Comparison of ENCODE assay signal across 8 mouse cellular contexts in genomic region chr13:68998918-68999801, GRCm38 (mm10). TPM values are rescaled to one million over a fixed set of nuclear protein-coding genes. Genes with fewer than 3 reads are reported as not detected.
DNase-seq lines count a peak whose midpoint lies in the region; ATAC-seq lines count a peak whose summit lies in the region.

Gene Adcy2, minus strand, starts transcription at chr13:68999541.

- DNase-seq in layer of hippocampus, adult 11-12 months (ENCODE audit: low spot score) = peak; percentile 65
- DNase-seq in layer of hippocampus, adult 9-10 months (ENCODE audit: low spot score) = no peak
- peak; percentile 57 to 66 for DNase-seq in layer of hippocampus, adult 8-10 months (ENCODE audit: low spot score in 2 of 2)
- peak; percentile 66 for DNase-seq in right cerebral cortex, adult 18-20 months
- DNase-seq in MN1 (ENCODE audit: low spot score) = no peak

- peak; percentile 86 for ATAC-seq in embryonic facial prominence, embryonic 13.5 days (ENCODE audit: insufficient number of reproducible peaks, insufficient read depth, low FRiP score, low TSS enrichment, low read depth)
- ATAC-seq in heart, embryonic 13.5 days (ENCODE audit: extremely low read depth, insufficient number of reproducible peaks, low FRiP score, low TSS enrichment) = peak; percentile 71
- peak; percentile 93 for ATAC-seq in lung, embryonic 15.5 days (ENCODE audit: borderline replicate concordance, extremely low read depth, low FRiP score, low TSS enrichment)

- peaks cover 25% of the 10 kb centered on the region for H3K27me3 ChIP-seq in embryonic facial prominence, embryonic 13.5 days
- peaks cover 58% of the 10 kb centered on the region for H3K27me3 ChIP-seq in heart, embryonic 13.5 days (replicated peaks)
- peaks cover 27% of the 10 kb centered on the region for H3K27me3 ChIP-seq in lung, embryonic 15.5 days

- peaks cover 36% of the 10 kb centered on the region for H3K4me1 ChIP-seq in embryonic facial prominence, embryonic 13.5 days
- peaks cover 18% of the 10 kb centered on the region for H3K4me1 ChIP-seq in heart, embryonic 13.5 days
- H3K4me1 ChIP-seq in lung, embryonic 15.5 days = peaks cover 24% of the 10 kb centered on the region

- H3K36me3 ChIP-seq in embryonic facial prominence, embryonic 13.5 days = no peaks in the 10 kb centered on the region
- no peaks in the 10 kb centered on the region for H3K36me3 ChIP-seq in heart, embryonic 13.5 days
- H3K36me3 ChIP-seq in lung, embryonic 15.5 days = no peaks in the 10 kb centered on the region

- peak within 1 kb of the TSS; percentile 64 for H3K27ac ChIP-seq in embryonic facial prominence, embryonic 13.5 days
- no peak within 1 kb of the TSS for H3K27ac ChIP-seq in heart, embryonic 13.5 days (replicated peaks)
- H3K27ac ChIP-seq in lung, embryonic 15.5 days = peak within 1 kb of the TSS; percentile 85

- H3K4me3 ChIP-seq in embryonic facial prominence, embryonic 13.5 days = peak within 1 kb of the TSS; percentile 66
- H3K4me3 ChIP-seq in heart, embryonic 13.5 days = peak within 1 kb of the TSS; percentile 68
- H3K4me3 ChIP-seq in lung, embryonic 15.5 days = peak within 1 kb of the TSS; percentile 60

- H3K9ac ChIP-seq in embryonic facial prominence, embryonic 13.5 days = peak within 1 kb of the TSS; percentile 80
- H3K9ac ChIP-seq in heart, embryonic 13.5 days = peak within 1 kb of the TSS; percentile 80
- H3K9ac ChIP-seq in lung, embryonic 15.5 days = peak within 1 kb of the TSS; percentile 80

- peak within 1 kb of the TSS; percentile 93 for H3K4me2 ChIP-seq in embryonic facial prominence, embryonic 13.5 days
- peak within 1 kb of the TSS; percentile 93 for H3K4me2 ChIP-seq in heart, embryonic 13.5 days
- peak within 1 kb of the TSS; percentile 78 for H3K4me2 ChIP-seq in lung, embryonic 15.5 days

- WGBS in embryonic facial prominence, embryonic 13.5 days = under 1% methylated on average over 84 of the region's 106 CpGs
- under 1% methylated on average over 79 of the region's 106 CpGs for whole genome bisulfite sequencing in heart, embryonic 13.5 days
- WGBS in lung, embryonic 15.5 days = under 1% methylated on average over 72 of the region's 106 CpGs

- H3K9me3 ChIP-seq in embryonic facial prominence, embryonic 13.5 days = no peaks in the 10 kb centered on the region
- H3K9me3 ChIP-seq in heart, embryonic 13.5 days = no peaks in the 10 kb centered on the region
- no peaks in the 10 kb centered on the region for H3K9me3 ChIP-seq in lung, embryonic 15.5 days

RNA-seq across cellular contexts. Expression of gene Adcy2, which starts in this region (rescaled TPM):
- polyA plus RNA-seq in embryonic facial prominence, embryonic 13.5 days (2015; fragmentation: Nextera tagmentation; extraction: Ambion mirVana) = 3.9 and 5.3 TPM in 2 replicates
- polyA plus RNA-seq in heart, embryonic 13.5 days (2015; fragmentation: Nextera tagmentation; extraction: Ambion mirVana) = 0.63 and 0.66 TPM in 2 replicates
- 100 to 1,000 TPM; 105 to 117 (median 111) TPM for total RNA-seq in layer of hippocampus, adult 8-10 months (2022)
- polyA plus RNA-seq in lung, embryonic 15.5 days (2015; fragmentation: Nextera tagmentation; extraction: Ambion mirVana) = 20.6 and 22.2 TPM in 2 replicates

Comparison
In these comparisons a context has a peak if more than half of its experiments do, and no peak if none do; other contexts are left out.
1. DNase-seq: peak in layer of hippocampus, adult 11-12 months (single experiment), layer of hippocampus, adult 8-10 months (2 of 2) and right cerebral cortex, adult 18-20 months (single experiment); none in layer of hippocampus, adult 9-10 months (single experiment) and MN1 (single experiment).
2. Peak in ATAC-seq, H3K4me3 ChIP-seq, H3K9ac ChIP-seq and H3K4me2 ChIP-seq in heart, embryonic 13.5 days; RNA of the gene not detected or under 1 TPM.
3. Peak in every context shown above with its lines, with median percentiles within 50 percentile points of each other: ATAC-seq, H3K4me2 ChIP-seq, H3K4me3 ChIP-seq and H3K9ac ChIP-seq.